Mouse (Mus musculus) lung, postnatal 14 days (tissue): ENCODE results near the gene Tnfaip2.
A peak's percentile ranks its signal among the peaks of the same experiment; 100 is the strongest.

Source experiments
- DNase-seq: peaks from one replicate; pipeline ENCODE4 v3.0.0; 2021

Gene Tnfaip2

GRCm38 (mm10) chr12:111479917-111480316, 37.6 kb downstream of the Tnfaip2 start:
- DNase-seq: peak; percentile 51

- DNase-seq: no peak
These were observed 42.9 kb downstream of the Tnfaip2 start for GRCm38 (mm10) chr12:111485046-111485651.

- DNase-seq: no peak
These were observed 43.5 kb downstream of the Tnfaip2 start, which contains the start of gene Gm266 for GRCm38 (mm10) chr12:111485652-111486306. TSS of gene Gm266 (minus strand) at chr12:111485823.

- DNase-seq: no peak
These were observed 44.2 kb downstream of the Tnfaip2 start for GRCm38 (mm10) chr12:111486455-111486854.

- no peak for DNase-seq
These were observed 47.1 kb downstream of the Tnfaip2 start for GRCm38 (mm10) chr12:111489261-111489865.

GRCm38 (mm10) chr12:111494931-111495330, 52.7 kb downstream of the Tnfaip2 start:
- no peak for DNase-seq

- no peak for DNase-seq
These were observed 54.8 kb downstream of the Tnfaip2 start for GRCm38 (mm10) chr12:111497076-111497475.

- no peak for DNase-seq
These were observed 57.3 kb downstream of the Tnfaip2 start for GRCm38 (mm10) chr12:111499617-111500016.

- DNase-seq: no peak
These were observed 58.5 kb downstream of the Tnfaip2 start for GRCm38 (mm10) chr12:111500725-111501124.

GRCm38 (mm10) chr12:111503063-111503567, 60.8 kb downstream of the Tnfaip2 start:
- DNase-seq: no peak

GRCm38 (mm10) chr12:111503571-111503970, 61.3 kb downstream of the Tnfaip2 start:
- no peak for DNase-seq
